Mouse (Mus musculus) megakaryocyte, embryonic 14.5 days (primary cell): Measurements from ENCODE around the gene Arhgap44.

Source experiments
- FLI1 ChIP-seq: IDR thresholded peaks from 2 replicates; pipeline ENCODE4 v1.6.1; 2012; ENCODE audit warnings: low read length, inconsistent platforms, mixed read lengths
- GATA1 ChIP-seq: IDR thresholded peaks from 3 replicates; pipeline ENCODE4 v1.6.1; 2012; ENCODE audit warnings: mixed read lengths, low read length, inconsistent platforms, borderline replicate concordance

DNA sequence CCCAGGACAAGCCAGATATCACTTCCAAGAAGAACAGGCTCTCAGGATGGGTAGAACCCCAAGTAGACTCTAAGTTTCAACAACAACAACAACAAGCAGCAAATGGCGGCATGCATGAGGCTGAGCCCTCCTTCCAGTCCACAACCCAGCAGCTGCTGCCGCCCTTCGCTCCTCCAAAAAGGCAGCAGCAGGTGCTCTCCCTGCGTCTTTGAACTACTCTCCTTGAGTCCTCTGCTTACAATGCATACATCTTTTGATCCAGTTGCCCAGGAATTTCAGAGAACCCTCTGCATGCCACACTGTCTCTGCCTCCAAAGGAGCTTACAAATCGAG, 4.1 kb downstream of the Arhgap44 start:
- TF ChIP-seq GATA1 (no peak), FLI1 (no peak)
